Mouse (Mus musculus): ENCODE measurements around the gene Nkpd1. TPM values are rescaled to one million over a fixed set of nuclear protein-coding genes. Genes with fewer than 3 reads are reported as not detected.

Gene Nkpd1
- polyA plus RNA-seq, 1 experiment = 2.2 TPM

GRCm38 (mm10) chr7:19494751-19495474 is 22.7 kb upstream of the Nkpd1 start:
- WGBS = 89% methylated on average over 25 of the region's 25 CpGs
- DNase-seq (ENCODE audit: low read depth in 1 of 2, low spot score in 2 of 2) = no peak
- Histone ChIP-seq H3K4me3 (ENCODE audit: extremely low read depth, insufficient read depth, insufficient read length) (no peak overlapping the region), H3K27me3 (ENCODE audit: control insufficient read depth, insufficient read depth, low read length) (no peaks in the 10 kb centered on the region), H3K4me1 (ENCODE audit: control insufficient read depth, insufficient read depth, insufficient read length) (peaks cover 6% of the 10 kb centered on the region; the same call in 1 of the 2 replicates), H3K27ac (ENCODE audit: insufficient read depth, low read length) (no peak overlapping the region), H3K36me3 (ENCODE audit: control insufficient read depth, insufficient read depth, low read length) (no peaks in the 10 kb centered on the region)
- TF ChIP-seq POLR2A (IDR thresholded peaks at IDR 0.05; ENCODE audit: low read depth, low read length) = no peak

GRCm38 (mm10) chr7:19495521-19496213 is 22.0 kb upstream of the Nkpd1 start:
- Histone ChIP-seq H3K4me1 (ENCODE audit: control insufficient read depth, insufficient read depth, insufficient read length) (peaks cover 11% of the 10 kb centered on the region), H3K36me3 (ENCODE audit: control insufficient read depth, insufficient read depth, low read length) (no peaks in the 10 kb centered on the region), H3K27me3 (ENCODE audit: control insufficient read depth, insufficient read depth, low read length) (no peaks in the 10 kb centered on the region), H3K4me3 (ENCODE audit: extremely low read depth, insufficient read depth, insufficient read length) (no peak overlapping the region), H3K27ac (ENCODE audit: insufficient read depth, low read length) (no peak overlapping the region; the same call in 1 of the 2 replicates)
- no peak for DNase-seq (ENCODE audit: low read depth in 1 of 2, low spot score in 2 of 2)
- no peak for TF ChIP-seq POLR2A (IDR thresholded peaks at IDR 0.05; ENCODE audit: low read depth, low read length)
- TF ChIP-seq CTCF (IDR thresholded peaks at IDR 0.05; ENCODE audit: extremely low read depth, insufficient read depth, insufficient read length, insufficient replicate concordance) = no peak
- 82% methylated on average over 20 of the region's 20 CpGs for WGBS

GRCm38 (mm10) chr7:19496214-19496555 is 21.5 kb upstream of the Nkpd1 start:
- Histone ChIP-seq H3K27me3 (ENCODE audit: control insufficient read depth, insufficient read depth, low read length) (no peaks in the 10 kb centered on the region), H3K4me3 (ENCODE audit: extremely low read depth, insufficient read depth, insufficient read length) (no peak overlapping the region), H3K4me1 (ENCODE audit: control insufficient read depth, insufficient read depth, insufficient read length) (peaks cover 14% of the 10 kb centered on the region), H3K36me3 (ENCODE audit: control insufficient read depth, insufficient read depth, low read length) (no peaks in the 10 kb centered on the region), H3K27ac (ENCODE audit: insufficient read depth, low read length) (no peak overlapping the region)
- WGBS = 75% methylated on average over 5 of the region's 5 CpGs
- DNase-seq (ENCODE audit: low read depth in 1 of 2, low spot score in 2 of 2) = no peak
- TF ChIP-seq CTCF (IDR thresholded peaks at IDR 0.05; ENCODE audit: extremely low read depth, insufficient read depth, insufficient read length, insufficient replicate concordance) (no peak), POLR2A (IDR thresholded peaks at IDR 0.05; ENCODE audit: low read depth, low read length) (no peak)

- H3K36me3 ChIP-seq (ENCODE audit: control insufficient read depth, insufficient read depth, low read length) = no peaks in the 10 kb centered on the region
- TF ChIP-seq CTCF (IDR thresholded peaks at IDR 0.05; ENCODE audit: extremely low read depth, insufficient read depth, insufficient read length, insufficient replicate concordance) (no peak), POLR2A (IDR thresholded peaks at IDR 0.05; ENCODE audit: low read depth, low read length) (no peak)
- 87% methylated on average over 4 of the region's 4 CpGs for WGBS
- H3K27ac ChIP-seq (ENCODE audit: insufficient read depth, low read length) = no peak overlapping the region
- H3K27me3 ChIP-seq (ENCODE audit: control insufficient read depth, insufficient read depth, low read length) = no peaks in the 10 kb centered on the region
- H3K4me3 ChIP-seq (ENCODE audit: extremely low read depth, insufficient read depth, insufficient read length) = no peak overlapping the region
- no peak for DNase-seq (ENCODE audit: low read depth in 1 of 2, low spot score in 2 of 2)
- peaks cover 7% of the 10 kb centered on the region; the same call in 1 of the 2 replicates for H3K4me1 ChIP-seq (ENCODE audit: control insufficient read depth, insufficient read depth, insufficient read length)
Measured at GRCm38 (mm10) chr7:19498326-19498725, 19.3 kb upstream of the Nkpd1 start.

- no peaks in the 10 kb centered on the region for H3K36me3 ChIP-seq (ENCODE audit: control insufficient read depth, insufficient read depth, low read length)
- WGBS = 24% methylated on average over 12 of the region's 12 CpGs
- peak overlapping the region; percentile 48 for H3K27ac ChIP-seq (ENCODE audit: insufficient read depth, low read length)
- no peak for TF ChIP-seq POLR2A (IDR thresholded peaks at IDR 0.05; ENCODE audit: low read depth, low read length)
- TF ChIP-seq CTCF (IDR thresholded peaks at IDR 0.05; ENCODE audit: extremely low read depth, insufficient read depth, insufficient read length, insufficient replicate concordance) = no peak
- H3K4me1 ChIP-seq (ENCODE audit: control insufficient read depth, insufficient read depth, insufficient read length) = peaks cover 7% of the 10 kb centered on the region; the same call in 1 of the 2 replicates
- H3K27me3 ChIP-seq (ENCODE audit: control insufficient read depth, insufficient read depth, low read length) = no peaks in the 10 kb centered on the region
- no peak overlapping the region for H3K4me3 ChIP-seq (ENCODE audit: extremely low read depth, insufficient read depth, insufficient read length)
- DNase-seq (ENCODE audit: low read depth in 1 of 2, low spot score in 2 of 2) = no peak
Measured at GRCm38 (mm10) chr7:19500420-19501363, 16.9 kb upstream of the Nkpd1 start.

- no peaks in the 10 kb centered on the region for H3K36me3 ChIP-seq (ENCODE audit: control insufficient read depth, insufficient read depth, low read length)
- WGBS = 81% methylated on average over 4 of the region's 4 CpGs
- peak overlapping the region; percentile 48; the same call in 1 of the 2 replicates for H3K27ac ChIP-seq (ENCODE audit: insufficient read depth, low read length)
- no peak for DNase-seq (ENCODE audit: low read depth in 1 of 2, low spot score in 2 of 2)
- peaks cover 7% of the 10 kb centered on the region; the same call in 1 of the 2 replicates for H3K4me1 ChIP-seq (ENCODE audit: control insufficient read depth, insufficient read depth, insufficient read length)
- no peak overlapping the region for H3K4me3 ChIP-seq (ENCODE audit: extremely low read depth, insufficient read depth, insufficient read length)
- TF ChIP-seq CTCF (IDR thresholded peaks at IDR 0.05; ENCODE audit: extremely low read depth, insufficient read depth, insufficient read length, insufficient replicate concordance) (no peak), POLR2A (IDR thresholded peaks at IDR 0.05; ENCODE audit: low read depth, low read length) (no peak)
- no peaks in the 10 kb centered on the region for H3K27me3 ChIP-seq (ENCODE audit: control insufficient read depth, insufficient read depth, low read length)
Measured at GRCm38 (mm10) chr7:19501658-19502057, 16.0 kb upstream of the Nkpd1 start.
